Comparison of ENCODE assay signal across 7 mouse cellular contexts in genomic region chr19:11966201-11966636, GRCm38 (mm10). TPM values are rescaled to one million over a fixed set of nuclear protein-coding genes. Genes with fewer than 3 reads are reported as not detected.
DNase-seq lines count a peak whose midpoint lies in the region; ATAC-seq and TF ChIP-seq lines count a peak whose summit lies in the region.

No protein-coding gene starts in this region.

- H3K27me3 ChIP-seq in kidney, adult 2 months (replicated peaks; ENCODE audit: control insufficient read depth, insufficient read depth, low read length): no peaks in the 10 kb centered on the region
- no peaks in the 10 kb centered on the region for H3K27me3 ChIP-seq in limb, embryonic 11.5 days (ENCODE audit: control insufficient read depth, insufficient read depth, low read length)
- H3K27me3 ChIP-seq in midbrain, embryonic 14.5 days (ENCODE audit: control insufficient read depth, insufficient read depth, low read length): no peaks in the 10 kb centered on the region
- H3K27me3 ChIP-seq in spleen, adult 2 months (ENCODE audit: control insufficient read depth, insufficient read depth, low read length): no peaks in the 10 kb centered on the region

- H3K4me2 ChIP-seq in limb, embryonic 11.5 days (ENCODE audit: low read depth, severe bottlenecking): peak overlapping the region; percentile 92
- H3K4me2 ChIP-seq in midbrain, embryonic 14.5 days (ENCODE audit: low read length): peak overlapping the region; percentile 76

- TF ChIP-seq POLR2A in cortical plate, adult 2 months (IDR thresholded peaks at IDR 0.05; ENCODE audit: extremely low read depth, insufficient read depth, low read length): no peak
- TF ChIP-seq POLR2A in kidney, adult 2 months (IDR thresholded peaks at IDR 0.05; ENCODE audit: low read depth, low read length): no peak
- no peak for TF ChIP-seq POLR2A in spleen, adult 2 months (IDR thresholded peaks at IDR 0.05; ENCODE audit: low read depth, low read length)

- no peaks in the 10 kb centered on the region; the same call in 1 of the 2 replicates for H3K36me3 ChIP-seq in kidney, adult 2 months (ENCODE audit: control insufficient read depth, insufficient read depth, low read length)
- peaks cover 3% of the 10 kb centered on the region for H3K36me3 ChIP-seq in limb, embryonic 11.5 days (ENCODE audit: control insufficient read depth, insufficient read depth, low read length)
- peaks cover 19% of the 10 kb centered on the region for H3K36me3 ChIP-seq in midbrain, embryonic 14.5 days (ENCODE audit: control insufficient read depth, insufficient read depth, low read length)
- peaks cover 5% of the 10 kb centered on the region for H3K36me3 ChIP-seq in spleen, adult 2 months (ENCODE audit: control insufficient read depth, insufficient read depth, low read length)

- no peaks in the 10 kb centered on the region for H3K9me3 ChIP-seq in limb, embryonic 11.5 days (ENCODE audit: control insufficient read depth, low read length)
- H3K9me3 ChIP-seq in midbrain, embryonic 14.5 days (ENCODE audit: control insufficient read depth, low read length): no peaks in the 10 kb centered on the region

- H3K27ac ChIP-seq in cortical plate, adult 2 months (ENCODE audit: insufficient read depth, low read length): no peak overlapping the region
- H3K27ac ChIP-seq in kidney, adult 2 months (ENCODE audit: insufficient read depth, low read depth, low read length): peak overlapping the region; percentile 65; the same call in 1 of the 2 replicates
- H3K27ac ChIP-seq in limb, embryonic 11.5 days (replicated peaks; ENCODE audit: low read depth, low read length): peak overlapping the region; percentile 62; the same call in 1 of the 2 replicates
- peak overlapping the region; percentile 93 for H3K27ac ChIP-seq in midbrain, embryonic 14.5 days (replicated peaks; ENCODE audit: low read depth, low read length)
- H3K27ac ChIP-seq in spleen, adult 2 months (ENCODE audit: insufficient read depth, low read length): no peak overlapping the region; the same call in 1 of the 2 replicates

- TF ChIP-seq CTCF in cortical plate, adult 2 months (IDR thresholded peaks at IDR 0.05; ENCODE audit: extremely low read depth, insufficient read depth, low read length): no peak
- no peak for TF ChIP-seq CTCF in kidney, adult 2 months (conservative IDR thresholded peaks at IDR 0.05; ENCODE audit: insufficient read depth, insufficient read length, low read depth, low read length)
- no peak for TF ChIP-seq CTCF in spleen, adult 2 months (IDR thresholded peaks at IDR 0.05; ENCODE audit: extremely low read depth, insufficient read depth, insufficient read length, insufficient replicate concordance)

- peak overlapping the region; percentile 67 for H3K9ac ChIP-seq in limb, embryonic 11.5 days (ENCODE audit: low read length)
- H3K9ac ChIP-seq in midbrain, embryonic 14.5 days (replicated peaks; ENCODE audit: low read length): peak overlapping the region; percentile 86

- DNase-seq in adrenal gland, adult 18-20 months (ENCODE audit: low spot score in 2 of 2): peak; percentile 35 to 45
- DNase-seq in gastrocnemius, postnatal 25 days: peak; percentile 42
- peak; percentile 60 for DNase-seq in kidney, adult 2 months
- peak; percentile 53 for DNase-seq in limb, embryonic 11.5 days (ENCODE audit: low spot score)
- peak; percentile 71 for DNase-seq in midbrain, embryonic 14.5 days
- DNase-seq in spleen, adult 2 months (ENCODE audit: low read depth in 1 of 2, low spot score in 2 of 2): peak; percentile 14 to 48

- WGBS in kidney, adult 2 months: 1% methylated on average over 18 of the region's 18 CpGs
- WGBS in limb, embryonic 11.5 days: 1% methylated on average over 16 of the region's 18 CpGs
- under 1% methylated on average over 18 of the region's 18 CpGs for WGBS in midbrain, embryonic 14.5 days
- under 1% methylated on average over 18 of the region's 18 CpGs for WGBS in spleen, adult 2 months

- H3K4me1 ChIP-seq in cortical plate, adult 2 months (ENCODE audit: control insufficient read depth, insufficient read depth, low read length): peaks cover 6% of the 10 kb centered on the region
- H3K4me1 ChIP-seq in kidney, adult 2 months (ENCODE audit: control insufficient read depth, insufficient read depth, low read length): peaks cover 5% of the 10 kb centered on the region
- 0 out of 2 replicates have a peak, but pooled peaks cover 5% of the 10 kb centered on the region for H3K4me1 ChIP-seq in limb, embryonic 11.5 days (ENCODE audit: control insufficient read depth, insufficient read depth, low read length)
- peaks cover 15% of the 10 kb centered on the region for H3K4me1 ChIP-seq in midbrain, embryonic 14.5 days (ENCODE audit: control insufficient read depth, insufficient read depth, low read length)
- no peaks in the 10 kb centered on the region for H3K4me1 ChIP-seq in spleen, adult 2 months (ENCODE audit: control insufficient read depth, insufficient read depth, insufficient read length)

- H3K4me3 ChIP-seq in cortical plate, adult 2 months (ENCODE audit: insufficient read depth, low read length): peak overlapping the region; percentile 99
- H3K4me3 ChIP-seq in kidney, adult 2 months (ENCODE audit: insufficient read depth, low read depth, low read length): peak overlapping the region; percentile 100
- H3K4me3 ChIP-seq in limb, embryonic 11.5 days (ENCODE audit: low read depth, low read length): peak overlapping the region; percentile 83
- H3K4me3 ChIP-seq in midbrain, embryonic 14.5 days (replicated peaks; ENCODE audit: low read depth, low read length): peak overlapping the region; percentile 78
- peak overlapping the region; percentile 79 for H3K4me3 ChIP-seq in spleen, adult 2 months (ENCODE audit: extremely low read depth, insufficient read depth, insufficient read length)

- no peak for ATAC-seq in limb, embryonic 11.5 days (ENCODE audit: insufficient number of reproducible peaks, low FRiP score, low TSS enrichment, low read depth)
- ATAC-seq in midbrain, embryonic 14.5 days (ENCODE audit: low FRiP score, low TSS enrichment): peak; percentile 3; the same call in 1 of the 2 replicates

RNA-seq across cellular contexts. Expression of gene Osbp, which starts 0.5 kb away (rescaled TPM):
- 10 to 100 TPM; 61.3 to 90.1 TPM for total RNA-seq in adrenal gland, adult 18-20 months (2021)
- 36.0 and 37.1 TPM in 2 replicates for polyA plus RNA-seq in cortical plate, adult 2 months (2012; rRNA removed)
- total RNA-seq in gastrocnemius, postnatal 25 days (2021): 10 to 100 TPM; 56.9 to 63.4 TPM
- 21.7 and 24.8 TPM in 2 replicates for polyA plus RNA-seq in kidney, adult 2 months (2012; rRNA removed)
- 6.1 and 7.2 TPM in 2 replicates for polyA plus RNA-seq in limb, embryonic 11.5 days (2014; fragmentation: Nextera tagmentation; extraction: Ambion mirVana)
- polyA plus RNA-seq in midbrain, embryonic 14.5 days (2014; fragmentation: Nextera tagmentation; extraction: Ambion mirVana): 6.7 and 8.0 TPM in 2 replicates
- 9.5 and 9.6 TPM in 2 replicates for polyA plus RNA-seq in spleen, adult 2 months (2012; rRNA removed)

RNA-seq across cellular contexts. Expression of gene Patl1, which starts 54.0 kb away (rescaled TPM):
- total RNA-seq in adrenal gland, adult 18-20 months (2021): 10 to 100 TPM; 28.0 to 28.5 TPM
- polyA plus RNA-seq in cortical plate, adult 2 months (2012; rRNA removed): 15.5 and 17.2 TPM in 2 replicates
- 10 to 100 TPM; 18.7 to 22.8 TPM for total RNA-seq in gastrocnemius, postnatal 25 days (2021)
- 13.9 and 17.6 TPM in 2 replicates for polyA plus RNA-seq in kidney, adult 2 months (2012; rRNA removed)
- polyA plus RNA-seq in limb, embryonic 11.5 days (2014; fragmentation: Nextera tagmentation; extraction: Ambion mirVana): 25.0 and 25.6 TPM in 2 replicates
- 19.1 and 23.1 TPM in 2 replicates for polyA plus RNA-seq in midbrain, embryonic 14.5 days (2014; fragmentation: Nextera tagmentation; extraction: Ambion mirVana)
- polyA plus RNA-seq in spleen, adult 2 months (2012; rRNA removed): 12.6 and 13.7 TPM in 2 replicates

Comparison
In these comparisons a context has a peak if more than half of its experiments do, and no peak if none do; other contexts are left out.
1. H3K27ac ChIP-seq: peak in kidney, adult 2 months (single experiment), limb, embryonic 11.5 days (single experiment) and midbrain, embryonic 14.5 days (single experiment); none in cortical plate, adult 2 months (single experiment) and spleen, adult 2 months (single experiment).
2. Peak in every context shown above with its lines, with median percentiles within 50 percentile points of each other: DNase-seq and H3K4me3 ChIP-seq.